Mouse (Mus musculus): ENCODE measurements around the gene Cd24a. TPM values are rescaled to one million over a fixed set of nuclear protein-coding genes. Genes with fewer than 3 reads are reported as not detected.

Cd24a gene
- total RNA-seq, 1 experiment from 2014 or later = 515 TPM

Other genes with a start within 250 kb of the Cd24a start
- gene Bend3, start 99.5 kb upstream of the Cd24a start, total RNA-seq (2017) = 5.3 and 6.8 TPM in 2 replicates
- gene Gm9803, start 54.2 kb upstream of the Cd24a start, total RNA-seq (2017) = 2.0 and 5.2 TPM in 2 replicates
- 45.8 and 46.2 TPM in 2 replicates for gene 1700021F05Rik, start 37.3 kb upstream of the Cd24a start, total RNA-seq (2017)

All from hematopoietic stem cell, adult 5-6 weeks (primary cell).